Mouse (Mus musculus): ENCODE measurements around the gene Vmn1r91. TPM values are rescaled to one million over a fixed set of nuclear protein-coding genes. Genes with fewer than 3 reads are reported as not detected.

Gene Vmn1r91
- total RNA-seq (2023): not detected

DNA sequence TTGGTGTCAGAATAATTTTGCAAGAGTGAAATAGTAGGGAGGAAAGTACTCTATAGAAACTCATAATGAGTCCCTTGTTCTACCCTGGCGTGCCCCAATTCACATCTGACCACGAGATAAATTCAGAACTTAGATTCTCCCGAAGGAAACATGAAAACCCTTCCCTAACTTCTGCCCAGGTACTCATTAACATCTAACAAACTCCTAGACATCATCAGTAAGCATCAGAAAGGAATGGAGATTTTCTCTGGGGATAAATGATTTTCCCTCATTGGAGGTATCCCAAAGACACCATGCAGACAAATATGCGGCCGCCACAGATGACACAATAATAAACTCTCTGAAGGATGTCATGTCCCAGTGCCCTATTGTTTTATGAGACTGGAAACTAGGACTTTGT lies at the start of gene Vmn1r91:
Vmn1r91 (plus strand) TSS at position 301 of the 400 bp plus-strand sequence.

GRCm38 (mm10) chr7:20122479-20122878 lies 23.0 kb downstream of the Vmn1r91 start, which contains the start of gene Gm16442:
Gene Gm16442, minus strand, starts transcription at chr7:20122579.

GRCm38 (mm10) chr7:20138988-20139387 lies 39.5 kb downstream of the Vmn1r91 start, which contains the start of gene Vmn1r93:
Gene Vmn1r93, minus strand, starts transcription at chr7:20139088.

Other genes starting within 250 kb of the Vmn1r91 start
- gene Gm19345, start 247.7 kb upstream of the Vmn1r91 start, total RNA-seq (2023): not detected
- gene Ceacam16, start 238.4 kb upstream of the Vmn1r91 start, total RNA-seq (2023): 1 to 10 TPM; 1.9 to 2.9 TPM
- 1 to 10 TPM; 2.4 to 2.7 TPM for gene Ceacam19, start 211.7 kb upstream of the Vmn1r91 start, total RNA-seq (2023)
- gene Pvr, start 178.5 kb upstream of the Vmn1r91 start, total RNA-seq (2023): 10 to 100 TPM; 22.2 to 29.1 TPM
- not detected for gene Igsf23, start 148.9 kb upstream of the Vmn1r91 start, total RNA-seq (2023)
- not detected for gene Ceacam20, start 134.3 kb upstream of the Vmn1r91 start, total RNA-seq (2023)
- gene Nlrp9b, start 108.2 kb upstream of the Vmn1r91 start, total RNA-seq (2023): not detected
- not detected for gene Gm16442, start 22.9 kb downstream of the Vmn1r91 start, total RNA-seq (2023)
- gene Vmn1r93, start 39.4 kb downstream of the Vmn1r91 start, total RNA-seq (2023): not detected
- not detected for gene Vmn1r94, start 68.7 kb downstream of the Vmn1r91 start, total RNA-seq (2023)
- gene Vmn1r95, start 94.0 kb downstream of the Vmn1r91 start, total RNA-seq (2023): not detected
- not detected for gene Gm6164, start 105.9 kb downstream of the Vmn1r91 start, total RNA-seq (2023)
- gene Gm4498, start 134.1 kb downstream of the Vmn1r91 start, total RNA-seq (2023): not detected
- gene Gm5890, start 163.2 kb downstream of the Vmn1r91 start, total RNA-seq (2023): not detected
- gene Gm4133, start 234.4 kb downstream of the Vmn1r91 start, total RNA-seq (2023): not detected

All from monocyte, adult 59 days (primary cell).